Mouse (Mus musculus): ENCODE data around the gene Trem1.

DNA sequence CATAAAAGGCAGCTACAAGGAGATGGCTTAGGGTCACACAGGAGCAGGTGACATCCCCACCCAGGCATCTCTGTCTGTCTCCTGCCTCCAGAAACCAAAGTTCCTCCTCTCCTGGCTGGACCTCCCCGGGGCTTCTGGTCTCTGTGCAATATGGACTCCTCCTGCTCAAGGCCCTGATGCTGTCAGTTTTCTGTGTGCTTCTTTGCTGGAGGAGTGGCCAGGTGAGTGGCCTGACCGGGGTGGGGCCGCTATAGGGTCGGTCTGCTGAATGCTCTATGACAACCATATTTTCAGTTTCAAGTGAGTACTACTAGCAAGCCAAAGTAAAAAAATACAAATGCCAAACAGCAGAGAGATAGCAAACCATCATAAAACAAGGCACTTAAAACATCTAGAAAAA is 40.0 kb downstream of the Trem1 start:
- TF ChIP-seq CTCF (IDR thresholded peaks at IDR 0.05; ENCODE audit: low read depth): no peak
- no peak for TF ChIP-seq EP300 (IDR thresholded peaks at IDR 0.05; ENCODE audit: low read depth)
